Mouse (Mus musculus) lung, postnatal 14 days (tissue): Measurements from ENCODE around the gene P4htm.

ENCODE experiments used
- DNase-seq: peaks from one replicate; pipeline ENCODE4 v3.0.0; 2021

Gene P4htm

DNA sequence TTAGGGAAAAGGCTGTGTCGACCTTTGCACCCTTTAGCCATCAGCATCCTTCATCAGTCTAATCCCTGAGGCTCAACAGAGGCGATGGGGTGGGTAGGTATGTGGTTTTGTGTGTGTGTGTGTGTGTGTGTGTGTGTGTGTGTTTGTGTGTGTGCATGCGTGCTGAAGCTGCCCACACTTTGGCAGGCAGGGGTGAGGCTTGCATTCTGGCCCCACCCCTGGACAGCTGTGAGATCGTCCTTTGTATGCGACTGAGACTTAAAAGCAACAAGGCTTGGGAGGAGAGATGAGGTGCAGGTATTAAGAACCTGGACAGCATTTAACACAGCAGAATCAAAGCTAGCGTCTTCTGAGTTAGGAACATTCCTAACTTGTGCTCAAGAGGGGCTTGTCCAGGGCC, 20.4 kb downstream of the P4htm start:
- DNase-seq = no peak

DNA sequence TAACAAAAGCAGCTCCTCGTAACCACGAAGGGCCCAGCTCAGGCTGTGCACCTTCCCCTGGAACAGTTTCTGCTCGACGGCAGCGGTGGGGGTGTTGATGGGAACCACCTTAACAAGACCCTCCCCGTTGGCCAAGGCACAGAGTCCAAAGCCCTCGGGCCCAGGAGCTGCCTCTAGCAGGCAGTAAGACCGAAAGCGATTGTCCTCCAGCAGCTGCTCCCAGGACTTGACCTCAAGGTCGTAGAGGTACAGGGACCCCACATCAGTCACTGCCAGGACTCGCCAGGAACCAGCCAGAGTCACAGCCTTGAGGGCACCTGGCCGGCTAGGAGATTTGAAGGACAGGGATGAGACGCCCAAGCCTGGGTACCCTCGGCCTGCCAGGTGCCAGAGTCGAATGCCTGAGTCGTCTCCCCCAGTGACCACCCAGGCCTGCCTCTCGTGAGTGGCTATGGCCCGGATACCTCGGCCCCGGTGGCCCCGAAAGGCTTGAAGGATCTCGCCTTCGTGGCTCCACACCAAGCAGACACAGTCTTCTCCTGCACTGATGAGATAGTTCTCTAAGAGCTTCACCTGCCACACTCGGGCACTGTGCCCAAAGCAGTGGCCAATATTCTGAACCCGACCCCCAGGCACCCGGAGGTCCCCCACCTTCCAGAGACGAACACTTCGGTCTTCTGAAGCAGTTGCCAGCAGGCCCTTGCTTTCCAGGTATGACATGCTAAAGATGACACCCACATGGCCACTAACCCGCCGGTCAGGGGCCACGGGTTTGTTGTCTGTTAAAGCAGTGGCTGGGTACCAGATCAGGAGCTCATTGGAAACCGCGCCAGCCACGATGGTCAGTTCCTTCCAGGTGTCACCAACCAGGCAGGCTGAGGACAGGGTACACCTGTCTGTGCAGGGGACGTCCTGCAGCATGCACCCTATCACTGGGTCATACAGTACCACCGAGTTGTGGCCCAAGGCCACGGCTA, 21.9 kb downstream of the P4htm start:
- DNase-seq = no peak

DNA sequence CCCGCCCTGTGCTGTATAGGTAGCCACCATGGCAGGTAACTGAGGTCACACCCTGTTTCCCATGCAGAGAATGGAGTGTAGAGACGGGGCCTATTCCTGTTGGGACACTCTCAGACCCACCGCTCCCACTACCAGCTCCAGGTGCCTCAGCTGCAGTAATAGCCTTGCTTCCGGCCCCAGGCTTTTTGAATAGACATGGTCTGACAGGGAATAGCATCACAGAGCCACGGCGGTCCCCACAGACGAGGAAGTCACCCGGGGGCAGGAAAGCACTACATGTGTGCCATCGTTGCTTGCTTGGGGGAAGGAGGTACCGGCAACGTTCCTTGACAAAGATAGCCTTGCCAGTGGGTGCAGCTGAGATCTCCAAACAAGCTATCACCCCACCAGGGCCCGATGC, 22.5 kb downstream of the P4htm start:
- DNase-seq = no peak

DNA sequence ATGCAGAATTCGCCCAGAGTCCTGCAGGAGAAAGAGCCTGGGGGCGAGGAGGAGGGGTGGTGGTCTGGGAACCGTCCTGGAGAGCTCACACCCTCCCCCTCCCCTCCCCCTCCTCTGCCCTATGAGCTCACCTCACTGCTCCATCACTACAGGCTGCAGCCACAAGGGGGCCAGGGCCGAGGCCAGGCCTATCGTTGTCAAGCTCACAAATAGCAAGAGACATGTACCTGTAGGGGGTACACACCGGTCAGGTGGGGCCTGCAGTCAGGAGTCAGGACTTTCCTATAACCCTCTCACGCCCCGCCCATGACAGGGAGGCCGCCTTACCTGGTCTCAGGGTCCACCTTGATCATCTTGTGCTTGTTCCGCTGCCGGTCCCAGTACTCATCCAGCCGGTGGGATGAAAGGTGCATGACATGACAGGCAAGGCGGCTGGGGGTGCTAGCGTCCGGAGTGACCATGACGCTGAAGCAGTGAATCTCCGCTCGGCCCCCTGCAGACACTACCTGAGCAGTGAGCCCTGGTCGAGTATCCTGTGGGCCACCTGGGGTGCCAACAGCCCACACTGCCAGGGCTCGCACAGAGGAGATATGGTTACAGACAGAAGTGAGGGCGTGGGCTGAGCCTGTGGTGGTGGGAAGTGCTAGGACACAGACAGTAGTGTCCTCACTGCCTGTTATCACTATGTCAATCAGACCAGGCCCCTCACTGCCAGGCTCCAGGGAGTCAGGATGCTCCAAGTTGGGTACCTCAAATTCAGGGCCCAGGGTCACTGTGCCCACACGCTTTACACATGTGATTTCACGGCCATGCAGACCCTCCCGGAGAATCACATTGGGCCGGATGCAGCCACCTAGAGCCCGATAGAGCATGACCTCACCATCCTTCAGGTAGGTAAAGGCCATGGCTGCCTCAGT, 23.4 kb downstream of the P4htm start:
- peak; percentile 53 for DNase-seq

DNA sequence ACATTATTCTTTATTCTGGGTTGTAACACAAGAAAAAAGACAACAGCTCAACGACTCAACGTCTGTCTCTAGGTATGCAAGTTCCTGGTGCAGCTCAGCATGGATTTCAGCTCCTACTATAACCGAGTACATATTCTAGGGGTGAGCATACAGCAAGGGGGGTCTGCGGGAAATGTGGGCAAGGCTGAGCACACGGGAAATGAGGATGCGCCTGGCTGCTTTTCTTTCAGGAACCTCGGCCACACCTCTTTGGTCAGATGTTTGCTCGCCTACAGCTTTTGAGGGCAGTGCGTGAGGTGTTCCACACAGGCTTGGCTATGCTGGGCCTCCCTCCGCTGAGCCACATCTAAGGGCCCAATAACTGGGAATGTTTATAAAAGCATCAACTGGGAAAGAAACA, 25.1 kb downstream of the P4htm start:
- DNase-seq = no peak

DNA sequence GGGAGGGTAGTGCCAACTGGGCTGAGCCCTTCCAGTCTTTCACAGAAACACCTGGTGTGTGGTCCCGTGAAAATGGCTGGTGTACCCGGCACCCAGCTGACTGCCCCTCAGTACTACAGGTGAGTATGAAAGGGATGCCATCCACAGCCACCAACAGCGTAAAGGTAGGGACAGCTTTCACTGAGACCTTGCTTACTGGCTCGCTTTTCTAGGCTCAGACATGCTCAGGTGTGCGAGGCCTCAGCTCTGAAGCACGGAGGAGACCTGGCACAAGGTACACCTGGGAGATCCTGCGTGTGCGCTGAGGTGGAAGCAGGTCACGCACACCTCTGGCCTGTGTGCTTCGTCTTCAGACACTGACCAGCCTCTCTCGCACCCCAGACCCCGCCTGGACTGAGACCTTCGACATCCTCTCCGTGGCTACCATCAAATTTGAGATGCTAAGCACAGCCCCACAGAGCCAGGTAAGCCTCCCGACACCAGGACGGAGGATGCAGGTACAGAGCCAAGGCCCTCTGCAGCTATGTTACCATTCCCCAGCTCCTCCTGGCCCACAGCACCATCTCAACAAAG, 26.0 kb downstream of the P4htm start:
- DNase-seq = no peak

DNA sequence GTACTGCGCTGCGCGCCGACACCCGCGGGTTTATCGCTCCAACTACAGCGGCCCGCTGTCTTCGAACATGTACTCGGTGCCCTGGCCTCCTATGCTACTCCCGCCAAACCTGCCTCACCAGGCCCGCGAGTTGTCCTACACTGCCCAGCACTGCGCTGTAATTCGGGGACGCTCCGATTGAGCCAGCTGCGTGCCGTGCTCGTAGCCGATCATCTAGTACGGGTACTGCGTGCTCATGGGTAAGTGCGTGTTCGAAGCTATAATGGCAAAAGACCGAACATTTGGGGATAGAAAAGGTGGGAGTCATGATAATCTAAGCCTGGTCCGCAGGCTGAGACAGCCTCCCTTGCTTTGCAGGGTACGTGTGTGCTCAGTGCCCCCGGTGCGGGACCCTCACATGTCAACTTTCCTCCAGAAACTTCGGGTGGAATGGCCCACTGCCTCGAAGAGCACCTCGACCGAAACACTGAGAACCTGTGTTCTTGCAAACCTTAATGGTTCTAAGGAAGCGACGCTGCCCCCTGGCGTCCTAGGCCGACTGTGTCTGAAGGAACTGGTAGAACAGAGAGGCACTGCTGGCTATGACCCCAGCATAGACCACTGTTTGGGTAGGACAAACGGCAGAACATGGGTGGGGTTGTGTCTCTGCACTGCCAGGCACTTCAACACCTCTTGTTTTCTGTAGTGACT, 27.1 kb downstream of the P4htm start:
- DNase-seq = peak; percentile 89

DNA sequence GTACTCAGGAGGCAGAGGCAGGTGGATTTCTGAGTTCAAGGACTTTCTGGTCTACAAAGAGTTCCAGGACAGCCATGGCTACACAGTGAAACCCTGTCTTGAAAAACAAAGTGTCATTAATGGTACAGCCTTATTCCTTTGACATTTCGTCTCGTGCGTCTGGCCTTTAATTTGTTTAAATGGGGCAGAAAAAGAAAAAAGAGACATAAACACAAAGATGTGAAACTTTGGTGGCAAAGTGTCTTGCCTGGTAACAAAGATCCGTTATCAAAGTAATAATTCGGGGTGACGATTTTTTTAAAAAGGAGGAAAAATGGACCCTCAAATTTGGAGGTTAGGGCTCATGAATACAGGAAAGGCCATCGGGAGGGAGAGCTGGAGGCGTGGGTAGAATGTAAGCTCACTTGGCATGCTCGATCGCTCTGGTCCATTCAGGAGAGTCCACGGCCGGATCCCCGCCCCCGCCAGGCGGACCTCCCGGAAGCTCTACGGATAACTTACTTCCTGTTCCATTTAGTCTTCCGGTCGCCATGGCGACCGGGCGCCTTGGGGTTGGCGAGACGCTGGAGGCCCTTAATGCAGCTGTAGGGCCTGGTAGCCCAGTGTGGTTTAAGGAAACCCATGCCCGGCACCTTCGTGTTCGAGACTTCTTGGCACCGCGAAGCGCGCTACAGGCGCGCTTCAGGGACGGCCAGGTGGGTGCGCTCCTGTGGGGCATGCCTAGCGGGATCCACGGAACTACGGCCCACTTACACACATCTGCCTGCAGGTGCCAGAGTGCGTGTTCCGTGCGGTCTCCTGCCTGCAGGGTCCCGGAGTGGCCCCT, 27.9 kb downstream of the P4htm start, which contains the start of gene Dalrd3:
TSS of gene Dalrd3 (plus strand) at position 506 of the 826 bp plus-strand sequence.
- peak; percentile 88 for DNase-seq

DNA sequence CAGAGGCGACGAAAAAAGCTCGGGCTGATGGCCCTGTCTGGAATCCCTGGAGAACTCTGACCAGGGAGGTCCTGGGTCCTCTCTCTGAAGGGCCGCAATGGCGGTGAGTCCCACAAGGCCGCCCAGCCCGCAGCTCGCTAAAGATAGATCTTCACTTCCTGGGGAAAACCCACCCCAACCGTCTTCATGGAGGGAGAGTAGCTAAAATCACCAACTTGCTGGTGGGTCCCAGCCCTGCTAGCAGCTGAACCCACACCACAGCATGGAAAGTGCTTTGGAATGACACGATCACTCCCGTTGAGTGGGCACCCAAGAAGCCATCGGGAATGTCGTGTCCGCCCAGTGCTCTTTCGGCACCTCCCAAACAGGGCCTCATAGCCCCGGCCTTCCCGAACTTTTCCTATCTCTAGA, 29.0 kb downstream of the P4htm start:
- no peak for DNase-seq

DNA sequence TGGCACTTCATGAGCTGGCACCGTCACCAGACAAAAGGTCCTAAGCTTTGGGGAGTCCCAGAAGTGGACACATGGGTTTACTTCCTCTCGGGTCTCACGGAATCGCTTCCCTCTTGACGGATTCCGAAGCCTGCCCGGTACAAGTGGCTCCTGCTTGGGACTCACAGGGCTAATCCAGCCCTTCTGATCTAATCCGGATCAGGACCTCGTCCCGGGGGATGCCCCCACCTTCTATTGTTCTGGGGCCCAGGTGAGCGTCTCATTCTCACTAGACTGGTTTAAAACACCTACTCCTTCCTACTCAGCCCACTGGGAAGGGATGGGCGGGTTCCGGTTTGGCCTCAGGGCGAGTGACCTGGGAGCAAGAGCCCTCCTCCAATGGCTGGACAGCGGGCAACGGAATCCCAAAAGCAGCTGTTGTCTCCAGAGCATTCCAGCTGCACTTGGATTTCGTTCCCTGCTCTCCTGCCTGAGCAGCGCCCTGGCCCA, 29.5 kb downstream of the P4htm start:
- peak; percentile 20 for DNase-seq

DNA sequence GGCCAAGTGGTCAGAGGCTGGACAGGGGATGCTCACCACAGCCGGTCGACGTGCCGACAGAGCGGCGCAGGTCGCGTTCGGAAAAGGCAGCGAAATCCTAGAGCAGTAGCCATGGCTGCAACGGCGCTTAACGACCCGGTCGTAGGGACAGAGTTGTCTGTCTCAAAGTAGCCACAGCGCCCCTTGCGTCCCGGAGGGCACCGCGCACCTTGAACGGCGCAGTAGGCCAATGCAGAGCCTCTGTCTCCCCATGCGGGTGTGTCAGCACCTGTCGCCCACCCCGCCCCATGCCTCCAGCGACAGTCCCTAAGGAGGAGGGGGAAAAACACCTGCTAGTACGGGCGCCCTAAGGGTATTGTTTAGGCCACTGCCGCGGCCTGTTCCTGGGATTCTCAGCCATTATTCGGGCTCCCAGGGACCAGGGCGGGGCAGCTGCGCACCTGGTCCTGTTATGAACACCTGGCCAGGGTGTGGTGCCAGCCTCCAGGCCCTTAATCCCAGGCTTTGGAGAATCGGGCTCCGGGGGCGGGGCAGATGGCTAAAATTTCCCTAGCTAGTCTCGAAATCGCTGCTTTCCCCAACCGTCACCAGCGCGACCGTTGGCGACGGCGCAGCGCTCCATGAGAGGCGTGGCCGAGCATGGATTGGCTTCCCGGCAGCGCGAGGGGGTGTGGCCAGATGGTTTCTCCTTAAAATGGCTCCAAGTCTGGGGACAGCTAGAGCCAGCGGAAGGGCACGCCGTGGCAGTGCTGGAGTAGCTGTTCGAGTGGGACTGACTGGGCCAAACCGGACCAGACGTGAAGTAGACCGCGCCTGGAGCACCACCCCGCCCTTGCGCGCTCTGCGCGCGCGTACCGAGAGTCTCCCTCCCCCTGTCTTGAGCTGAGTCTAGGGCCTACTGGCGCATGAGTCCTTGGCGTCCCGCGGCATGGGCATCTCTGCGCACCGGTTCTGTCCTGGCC, 30.4 kb downstream of the P4htm start, which contains the start of gene Ndufaf3:
TSS of gene Ndufaf3 (minus strand) at position 620 of the 962 bp plus-strand sequence.
- DNase-seq = peak; percentile 97

DNA sequence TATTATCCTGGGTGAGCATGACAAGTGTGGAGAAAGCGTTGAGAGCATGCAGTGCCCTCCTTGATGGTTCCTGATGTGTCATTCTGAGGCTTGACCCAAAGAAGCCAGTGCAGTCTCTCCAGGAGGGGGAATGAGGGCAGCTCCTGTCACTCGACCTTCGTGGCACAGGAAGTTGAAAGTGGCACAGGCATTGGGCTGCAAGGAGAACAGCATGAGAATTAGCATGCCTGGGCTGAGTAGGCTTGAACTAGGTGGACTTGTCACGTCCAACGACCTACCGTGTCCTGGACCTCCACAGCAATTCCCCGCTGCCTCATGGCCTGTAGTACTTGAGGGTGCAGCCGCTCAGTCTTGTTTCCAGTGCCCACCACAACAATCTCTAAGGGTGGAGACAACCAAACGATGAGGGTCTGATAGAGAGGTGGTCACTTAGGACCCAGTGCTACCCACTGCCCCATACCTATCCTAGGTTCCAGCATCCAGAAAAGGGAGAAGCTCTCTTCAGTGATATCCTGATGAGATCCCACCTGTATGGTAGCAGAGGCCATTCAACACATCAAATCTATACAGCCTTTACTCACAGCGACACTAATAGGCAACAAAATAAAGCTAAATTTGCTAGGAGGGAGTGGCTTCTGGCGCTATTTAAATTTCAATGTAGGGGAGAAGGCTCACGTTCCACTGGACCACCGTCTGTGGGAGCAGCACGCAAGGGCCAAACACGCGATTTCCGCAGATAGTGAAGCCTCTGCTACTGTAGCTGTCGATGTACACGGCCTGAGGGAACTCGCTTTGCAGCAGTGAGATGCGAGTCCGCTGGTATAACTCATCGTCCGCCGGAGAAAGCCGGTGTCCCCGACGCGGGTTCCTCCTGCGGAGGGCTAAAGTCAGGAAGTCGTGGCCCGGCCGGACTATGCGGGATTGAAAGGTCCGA, 31.3 kb downstream of the P4htm start:
- no peak for DNase-seq

DNA sequence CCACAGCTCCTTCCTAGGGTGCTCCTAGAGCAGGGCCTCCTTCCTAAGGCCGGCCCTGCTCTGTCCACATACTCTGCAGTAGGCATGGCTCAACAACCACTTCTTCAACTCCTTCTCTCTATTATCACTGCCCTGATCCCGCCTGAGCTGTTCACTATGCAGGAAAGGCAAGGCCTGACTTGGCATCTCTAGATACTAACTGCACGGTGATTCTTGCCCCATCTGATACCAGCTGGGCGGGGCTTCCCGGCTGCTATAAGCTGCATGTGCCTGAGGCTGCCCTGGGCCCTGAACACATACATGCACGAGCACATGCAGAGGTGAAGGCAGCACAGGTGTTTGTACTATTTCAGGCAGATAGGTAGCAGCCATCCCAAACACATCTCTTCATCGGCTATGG, 33.3 kb downstream of the P4htm start:
- no peak for DNase-seq

DNA sequence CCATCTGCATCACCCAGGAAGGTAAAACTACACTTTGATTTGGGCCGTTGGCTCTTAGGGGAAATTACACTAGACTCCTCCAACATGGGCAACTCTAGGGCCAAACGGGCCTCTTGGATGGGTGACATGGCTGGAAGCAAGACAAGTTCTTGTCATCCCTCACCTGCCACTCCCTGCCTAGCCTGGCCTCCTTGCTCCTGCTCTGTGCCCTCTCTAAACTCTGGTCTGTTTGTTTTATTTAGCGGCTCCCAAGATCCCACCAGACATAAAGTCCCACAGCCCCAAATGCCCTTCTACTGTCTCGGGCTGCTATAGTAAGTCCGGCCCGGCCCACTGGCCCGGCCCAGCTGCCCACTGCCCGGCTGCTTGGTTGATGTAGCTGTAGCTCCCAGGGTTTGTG, 33.8 kb downstream of the P4htm start:
- DNase-seq = no peak

DNA sequence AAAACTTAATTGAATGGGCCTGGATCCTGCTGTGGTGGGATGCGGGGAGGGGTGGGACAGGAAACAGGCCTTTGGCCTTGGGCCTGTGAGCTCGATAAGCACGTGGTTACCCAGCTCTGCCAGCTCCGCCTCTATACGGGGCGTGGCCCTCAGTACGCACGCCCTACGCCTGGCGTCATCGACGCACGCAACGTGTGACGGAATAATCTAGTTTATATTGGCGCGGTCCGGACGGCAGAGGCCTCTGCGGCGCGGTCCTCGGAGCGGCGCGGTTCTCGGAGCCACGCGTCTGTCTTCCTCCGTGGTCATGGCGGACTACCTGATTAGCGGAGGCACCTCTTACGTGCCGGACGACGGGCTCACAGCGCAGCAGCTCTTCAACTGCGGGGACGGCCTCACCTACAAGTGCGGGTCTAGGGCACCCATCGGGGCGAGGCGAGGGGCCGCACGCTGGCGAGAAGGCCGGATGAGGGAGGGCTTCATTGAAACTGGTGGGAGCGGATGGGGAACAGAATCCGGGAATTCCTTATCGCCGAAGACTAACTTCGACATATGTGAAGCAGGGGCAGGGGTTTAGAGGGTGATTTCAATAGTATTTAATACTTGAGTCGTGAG, 37.1 kb downstream of the P4htm start, which contains the start of gene Impdh2:
TSS of gene Impdh2 (plus strand) at position 60 of the 615 bp plus-strand sequence.
- DNase-seq = peak; percentile 96

DNA sequence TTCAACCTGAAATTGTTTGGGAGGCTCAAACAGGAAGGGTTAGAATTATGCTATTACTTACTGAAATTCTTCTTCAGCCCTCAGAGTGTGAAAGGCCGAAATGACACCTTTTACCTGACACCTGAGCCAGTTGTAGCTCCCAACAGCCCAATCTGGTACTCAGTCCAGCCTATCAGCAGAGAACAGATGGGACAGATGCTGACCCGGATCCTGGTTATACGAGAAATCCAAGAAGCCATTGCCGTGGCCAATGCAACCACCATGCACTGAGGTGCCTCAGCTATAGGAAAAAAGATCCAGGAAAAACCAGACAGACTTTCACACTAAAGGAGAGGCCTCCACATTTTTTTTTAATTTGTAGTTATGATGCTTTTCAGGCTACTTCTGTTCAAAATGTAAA, 38.3 kb downstream of the P4htm start:
- no peak for DNase-seq

DNA sequence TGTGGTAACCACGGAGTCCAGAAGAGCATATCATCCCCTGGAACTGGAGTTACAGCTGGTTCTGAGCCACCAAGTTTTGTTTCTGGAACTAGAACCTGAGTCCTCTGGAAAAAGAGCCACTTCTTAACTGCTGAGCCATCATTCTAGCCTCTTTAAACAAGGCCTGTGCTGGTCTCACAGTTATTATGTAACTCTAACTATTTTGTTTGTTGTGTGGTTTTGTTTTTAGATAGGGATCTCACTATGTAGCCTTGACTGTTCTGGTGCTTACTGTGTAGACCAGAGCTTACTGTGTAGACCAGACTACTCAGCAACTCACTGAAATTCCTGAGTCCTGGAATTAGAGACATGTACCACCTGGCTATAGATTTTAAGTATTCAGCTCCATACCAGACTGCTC, 50.6 kb downstream of the P4htm start:
- no peak for DNase-seq

DNA sequence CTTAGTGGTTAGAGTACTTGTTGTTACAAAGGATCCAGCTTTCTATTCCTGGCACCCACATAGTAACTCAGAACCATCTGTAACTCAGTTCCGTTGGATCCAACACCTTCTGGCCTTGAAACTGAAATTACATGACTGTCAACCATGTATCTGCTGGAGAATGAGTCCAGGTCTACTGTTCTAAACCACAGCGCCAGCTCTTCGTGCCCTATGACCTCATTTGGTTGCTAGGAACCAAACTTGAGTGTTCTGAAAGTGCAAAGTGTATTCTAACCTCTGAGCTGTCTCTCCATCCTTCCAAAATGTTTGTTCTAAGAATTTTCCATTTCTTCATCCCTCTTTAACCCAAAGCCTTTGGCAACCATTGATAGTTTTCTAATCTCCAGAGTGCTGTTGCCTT, 51.5 kb downstream of the P4htm start:
- DNase-seq = no peak
